In the genomic region with DNA sequence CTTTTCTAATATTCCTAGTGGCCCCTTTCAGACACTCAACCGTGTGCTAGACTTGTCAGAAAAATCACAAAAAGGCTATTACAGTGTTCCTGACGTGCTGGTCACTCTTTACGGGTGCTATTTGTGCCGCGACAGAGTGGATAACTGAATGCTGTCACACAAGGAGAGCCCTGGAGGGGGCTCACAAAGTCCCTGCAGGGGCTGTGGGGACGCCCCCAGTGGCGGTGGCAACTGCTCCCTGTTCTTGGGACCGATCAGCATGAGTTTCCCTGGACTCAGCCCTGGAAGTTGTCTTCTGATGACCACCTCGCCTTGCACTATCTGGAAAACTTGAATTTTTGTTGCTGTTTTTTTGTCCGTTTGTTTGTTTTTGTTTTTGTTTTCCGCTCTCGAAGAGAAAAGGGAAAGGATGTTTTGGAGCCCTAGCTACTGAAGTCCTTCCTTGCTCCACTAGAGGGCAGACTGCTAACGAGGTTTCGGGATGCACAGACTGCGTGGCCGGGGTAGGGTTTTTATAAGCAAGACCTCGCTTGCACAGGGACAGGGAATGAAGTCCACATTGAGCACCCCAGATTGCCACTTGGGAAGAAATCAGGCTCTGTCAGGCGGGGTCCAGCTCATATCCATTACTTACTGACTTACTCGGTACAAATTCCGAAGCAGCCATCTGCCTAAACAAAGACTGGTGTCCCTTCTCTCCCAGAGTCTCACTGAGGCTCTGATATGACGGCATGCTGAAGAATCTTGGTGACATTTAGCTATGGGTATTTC, we compare ENCODE assay signal across 9 mouse cellular contexts.
DNase-seq lines count a peak whose midpoint lies in the region; ATAC-seq and TF ChIP-seq lines count a peak whose summit lies in the region.
"Had no signal": no experiment of that assay in that cellular context is flagged by ENCODE, and none has a peak within 500 bp of the region (broad histone marks: within the 10 kb centered on the region; RNA-seq: fewer than 3 reads in every experiment).

No protein-coding gene starts in this region.

- peak overlapping the region; percentile 33; the same call in 1 of the 2 replicates for H3K9ac ChIP-seq in limb, embryonic 15.5 days
- no peak overlapping the region for H3K9ac ChIP-seq in midbrain, postnatal 0 days (replicated peaks; ENCODE audit: low read length, poor library complexity, severe bottlenecking)
- H3K9ac ChIP-seq in stomach, postnatal 0 days (ENCODE audit: low read length), result 0 out of 2 replicates have a peak overlapping the region, but pooled peaks have one; percentile 35

- no peaks in the 10 kb centered on the region; the same call in 1 of the 2 replicates for H3K9me3 ChIP-seq in embryonic facial prominence, embryonic 10.5 days
- H3K9me3 ChIP-seq in limb, embryonic 15.5 days, result no peaks in the 10 kb centered on the region
- no peaks in the 10 kb centered on the region for H3K9me3 ChIP-seq in midbrain, postnatal 0 days (ENCODE audit: low read length)
- H3K9me3 ChIP-seq in stomach, postnatal 0 days (ENCODE audit: control insufficient read depth, low read length), result no peaks in the 10 kb centered on the region

- peaks cover 25% of the 10 kb centered on the region for H3K27me3 ChIP-seq in embryonic facial prominence, embryonic 10.5 days (replicated peaks; ENCODE audit: low read depth, poor library complexity, severe bottlenecking)
- peaks cover 19% of the 10 kb centered on the region for H3K27me3 ChIP-seq in limb, embryonic 15.5 days
- H3K27me3 ChIP-seq in midbrain, postnatal 0 days (ENCODE audit: insufficient read depth, low read length), result no peaks in the 10 kb centered on the region
- no peaks in the 10 kb centered on the region for H3K27me3 ChIP-seq in stomach, postnatal 0 days (ENCODE audit: control insufficient read depth, insufficient read depth, low read length)

- peaks cover 42% of the 10 kb centered on the region for H3K4me1 ChIP-seq in embryonic facial prominence, embryonic 10.5 days
- H3K4me1 ChIP-seq in limb, embryonic 15.5 days, result peaks cover 6% of the 10 kb centered on the region; the same call in 1 of the 2 replicates
- no peaks in the 10 kb centered on the region for H3K4me1 ChIP-seq in midbrain, postnatal 0 days (ENCODE audit: insufficient read depth, low read length)
- H3K4me1 ChIP-seq in stomach, postnatal 0 days (replicated peaks; ENCODE audit: control insufficient read depth, insufficient read depth), result 0 out of 2 replicates have a peak, but pooled peaks cover 2% of the 10 kb centered on the region

- H3K4me2 ChIP-seq in limb, embryonic 15.5 days, result peak overlapping the region; percentile 49
- peak overlapping the region; percentile 29 for H3K4me2 ChIP-seq in midbrain, postnatal 0 days (ENCODE audit: low read depth, low read length, poor library complexity, severe bottlenecking)
- H3K4me2 ChIP-seq in stomach, postnatal 0 days (replicated peaks; ENCODE audit: low read depth), result peak overlapping the region; percentile 47

- no peak for TF ChIP-seq EP300 in stomach, postnatal 0 days (optimal IDR thresholded peaks at IDR 0.05)

- TF ChIP-seq CTCF in midbrain, postnatal 0 days (IDR thresholded peaks at IDR 0.05), result peak; percentile 96
- TF ChIP-seq CTCF in stomach, postnatal 0 days (IDR thresholded peaks at IDR 0.05; ENCODE audit: low read depth), result peak; percentile 91

- WGBS in embryonic facial prominence, embryonic 10.5 days, result 6% methylated on average over 21 of the region's 21 CpGs
- 5% methylated on average over 21 of the region's 21 CpGs for WGBS in limb, embryonic 15.5 days
- 6% methylated on average over 21 of the region's 21 CpGs for WGBS in midbrain, postnatal 0 days
- 9% methylated on average over 21 of the region's 21 CpGs for WGBS in stomach, postnatal 0 days

- H3K27ac ChIP-seq in embryonic facial prominence, embryonic 10.5 days (replicated peaks), result peak overlapping the region; percentile 73
- no peak overlapping the region for H3K27ac ChIP-seq in limb, embryonic 15.5 days
- H3K27ac ChIP-seq in midbrain, postnatal 0 days (ENCODE audit: low read depth, low read length), result no peak overlapping the region
- no peak overlapping the region for H3K27ac ChIP-seq in stomach, postnatal 0 days (replicated peaks)

- peak overlapping the region; percentile 51 for H3K4me3 ChIP-seq in embryonic facial prominence, embryonic 10.5 days
- H3K4me3 ChIP-seq in limb, embryonic 15.5 days, result peak overlapping the region; percentile 32
- no peak overlapping the region for H3K4me3 ChIP-seq in midbrain, postnatal 0 days (ENCODE audit: low read depth, low read length)
- peak overlapping the region; percentile 18 for H3K4me3 ChIP-seq in stomach, postnatal 0 days (ENCODE audit: low read depth, low read length)
- H3K4me3 ChIP-seq: erythroblast, embryonic 14.5 days had no signal

- no peaks in the 10 kb centered on the region for H3K36me3 ChIP-seq in embryonic facial prominence, embryonic 10.5 days (replicated peaks)
- H3K36me3 ChIP-seq in limb, embryonic 15.5 days, result no peaks in the 10 kb centered on the region
- no peaks in the 10 kb centered on the region for H3K36me3 ChIP-seq in midbrain, postnatal 0 days (ENCODE audit: insufficient read depth, low read length)
- no peaks in the 10 kb centered on the region for H3K36me3 ChIP-seq in stomach, postnatal 0 days (ENCODE audit: control insufficient read depth, insufficient read depth, low read length)

- ATAC-seq in limb, embryonic 15.5 days (ENCODE audit: insufficient number of reproducible peaks, low FRiP score, low TSS enrichment, low read depth), result 0 out of 2 replicates have a peak, but pooled peaks have one; percentile 40
- ATAC-seq in midbrain, postnatal 0 days (ENCODE audit: low FRiP score), result peak; percentile 75
- peak; percentile 46; the same call in 1 of the 2 replicates for ATAC-seq in stomach, postnatal 0 days (ENCODE audit: low FRiP score, low TSS enrichment)

- DNase-seq in B cell, adult 2 months, result peak; percentile 67 to 69
- peak; percentile 81 for DNase-seq in adrenal gland, postnatal 10 days
- peak; percentile 83 for DNase-seq in embryonic facial prominence, embryonic 10.5 days (ENCODE audit: low spot score)
- peak; percentile 48 to 71 for DNase-seq in heart, adult 9 months (ENCODE audit: low spot score in 2 of 2)
- peak; percentile 66 for DNase-seq in kidney, adult 9 months
- DNase-seq in midbrain, postnatal 0 days (ENCODE audit: low spot score), result peak; percentile 85
- peak; percentile 64 for DNase-seq in stomach, postnatal 0 days (ENCODE audit: low spot score)
